Mouse (Mus musculus): ENCODE data around the gene Kdm7a.

Kdm7a gene

GRCm38 (mm10) chr6:39106812-39107211, 99.8 kb downstream of the Kdm7a start:
- Histone ChIP-seq H3K27me3 (ENCODE audit: insufficient read depth, low read length) (no peaks in the 10 kb centered on the region), H3K4me3 (replicated peaks; ENCODE audit: low read length) (no peak overlapping the region), H3K36me3 (ENCODE audit: insufficient read depth, low read length) (peaks cover 12% of the 10 kb centered on the region), H3K4me1 (replicated peaks; ENCODE audit: low read depth, low read length) (no peaks in the 10 kb centered on the region), H3K9me3 (ENCODE audit: low read length) (peaks cover 6% of the 10 kb centered on the region; the same call in 1 of the 2 replicates)
- TF ChIP-seq NANOG (IDR thresholded peaks at IDR 0.05; ENCODE audit: borderline replicate concordance, low read length): no peak
- no peak for TF ChIP-seq POU5F1 (IDR thresholded peaks at IDR 0.05; ENCODE audit: borderline replicate concordance, low read length)
- TF ChIP-seq CTCF (conservative IDR thresholded peaks at IDR 0.05; ENCODE audit: low read length): peak; percentile 15

DNA sequence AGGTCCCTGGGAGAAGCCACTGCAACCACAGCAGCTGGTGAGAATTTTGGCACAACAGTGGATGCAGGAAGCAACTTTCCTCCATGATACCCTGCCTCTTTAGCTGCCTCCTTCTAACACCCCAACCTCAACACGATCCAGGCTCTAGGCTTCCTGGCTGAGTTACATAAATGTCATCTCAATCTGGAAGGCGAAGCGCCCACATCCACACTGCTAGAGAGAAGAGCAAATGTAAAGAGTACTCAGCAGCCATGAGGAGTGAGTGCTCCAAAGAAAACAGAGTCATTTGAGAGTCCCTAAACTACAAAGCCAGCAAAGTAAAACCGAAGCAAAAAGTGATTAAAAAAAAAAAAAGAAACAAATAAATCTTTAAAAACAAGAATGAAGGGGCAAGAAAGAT, 102.0 kb downstream of the Kdm7a start:
- H3K27me3 ChIP-seq (ENCODE audit: insufficient read depth, low read length): no peaks in the 10 kb centered on the region
- H3K4me1 ChIP-seq (replicated peaks; ENCODE audit: low read depth, low read length): no peaks in the 10 kb centered on the region
- no peak for TF ChIP-seq CTCF (conservative IDR thresholded peaks at IDR 0.05; ENCODE audit: low read length)
- no peak for TF ChIP-seq NANOG (IDR thresholded peaks at IDR 0.05; ENCODE audit: borderline replicate concordance, low read length)
- TF ChIP-seq POU5F1 (IDR thresholded peaks at IDR 0.05; ENCODE audit: borderline replicate concordance, low read length): no peak
- H3K36me3 ChIP-seq (ENCODE audit: insufficient read depth, low read length): 0 out of 2 replicates have a peak, but pooled peaks cover 5% of the 10 kb centered on the region
- H3K9me3 ChIP-seq (ENCODE audit: low read length): peaks cover 6% of the 10 kb centered on the region; the same call in 1 of the 2 replicates
- no peak overlapping the region for H3K4me3 ChIP-seq (replicated peaks; ENCODE audit: low read length)
